Mouse (Mus musculus) kidney, embryonic 16.5 days (tissue): ENCODE data around the gene Gprin1. TPM values are rescaled to one million over a fixed set of nuclear protein-coding genes. Genes with fewer than 3 reads are reported as not detected.
A peak's percentile ranks its signal among the peaks of the same experiment; 100 is the strongest.
"Not testable (repeated sequence)": the region's sequence is repeated elsewhere in the genome, so short reads cannot be mapped to it uniquely, and the experiment has no call there.

Experiments used
- ATAC-seq: fragments of 200-750 bp; cut with Nextera tagmentation; 2 replicates; pipeline ENCODE4 v1.8.0; 2017; ENCODE audit warnings: moderate TSS enrichment; ENCODE audit not compliant: low FRiP score, low TSS enrichment
- H3K27ac ChIP-seq: fragments of 300-500 bp; sonication (generic); 2 replicates; pipeline ENCODE4 v1.5.1; 2014; ENCODE audit warnings: low read length
- H3K27me3 ChIP-seq: fragments of 300-500 bp; sonication (generic); 2 replicates; pipeline ENCODE4 v1.6.1; 2014; ENCODE audit warnings: low read length, control low read depth, mixed read lengths; ENCODE audit not compliant: insufficient read depth
- H3K36me3 ChIP-seq: fragments of 300-500 bp; sonication (generic); 2 replicates; pipeline ENCODE4 v1.6.1; 2014; ENCODE audit warnings: low read length, control low read depth, mixed read lengths; ENCODE audit not compliant: insufficient read depth
- H3K4me1 ChIP-seq: fragments of 300-500 bp; sonication (generic); 2 replicates; pipeline ENCODE4 v1.6.1; 2014; ENCODE audit warnings: low read length, control low read depth, mixed read lengths; ENCODE audit not compliant: insufficient read depth
- H3K4me2 ChIP-seq: fragments of 300-500 bp; sonication (generic); replicated peaks from 2 replicates; pipeline ENCODE4 v1.6.1; 2014; ENCODE audit warnings: low read depth, low read length
- H3K4me3 ChIP-seq: fragments of 300-500 bp; sonication (generic); 2 replicates; pipeline ENCODE4 v1.5.1; 2014; ENCODE audit warnings: mild to moderate bottlenecking, low read length
- H3K9ac ChIP-seq: fragments of 300-500 bp; sonication (generic); replicated peaks from 2 replicates; pipeline ENCODE4 v1.6.1; 2014; ENCODE audit warnings: low read length
- H3K9me3 ChIP-seq: fragments of 300-500 bp; sonication (generic); 2 replicates; pipeline ENCODE4 v1.6.1; 2016; ENCODE audit warnings: low read length, control low read depth
- WGBS: fragments of 180-500 bp; shearing (Covaris S2); extraction: QIAGEN DNeasy Blood & Tissue Kit; methylation state at CpG from one replicate; pipeline ENCODE4 v1.1.7; 2014; 5-methylcytosine and 5-hydroxymethylcytosine counted together
- polyA plus RNA-seq: library from polyadenylated mRNA; unstranded; fragments of >200 nt; fragmentation: Nextera tagmentation; extraction: Ambion mirVana; gene quantifications from 2 replicates; pipeline ENCODE4 v1.2.1, GENCODE M21; 2015

The Gprin1 gene
- polyA plus RNA-seq, 1 experiment from 2014 or later: 0.06 TPM

GRCm38 (mm10) chr13:54788740-54789560 lies 39.3 kb upstream of the Gprin1 start, which contains the start of gene Tspan17:
Tspan17 (plus strand) TSS chr13:54789377.
- peaks cover 19% of the 10 kb centered on the region for H3K27me3 ChIP-seq
- WGBS: 2% methylated on average over 42 of the region's 49 CpGs

GRCm38 (mm10) chr13:54787591-54787990 lies 37.9 kb upstream of the Gprin1 start:
- H3K4me2 ChIP-seq, H3K4me3 ChIP-seq, H3K9ac ChIP-seq, H3K4me1 ChIP-seq, H3K9me3 ChIP-seq, H3K27ac ChIP-seq, H3K36me3 ChIP-seq, ATAC-seq: not testable (repeated sequence)
- WGBS: 61% methylated on average over 2 of the region's 2 CpGs
- peaks cover 19% of the 10 kb centered on the region for H3K27me3 ChIP-seq

More at GRCm38 (mm10) chr13:54788740-54789560, 39.3 kb upstream of the Gprin1 start, which contains the start of gene Tspan17:
- no peaks in the 10 kb centered on the region for H3K36me3 ChIP-seq
- peak within 1 kb of the TSS; percentile 74 for H3K4me3 ChIP-seq
- H3K27ac ChIP-seq: 0 out of 2 replicates have a peak within 1 kb of the TSS, but pooled peaks have one; percentile 24
- no peaks in the 10 kb centered on the region for H3K9me3 ChIP-seq
- H3K4me1 ChIP-seq: peaks cover 8% of the 10 kb centered on the region; the same call in 1 of the 2 replicates
- ATAC-seq: peak; percentile 91
- H3K4me2 ChIP-seq: peak within 1 kb of the TSS; percentile 99
- H3K9ac ChIP-seq: peak within 1 kb of the TSS; percentile 64

- Histone ChIP-seq H3K9ac (no peak within 1 kb of the TSS), H3K4me3 (no peak within 1 kb of the TSS), H3K4me1 (no peaks in the 10 kb centered on the region), H3K27me3 (no peaks in the 10 kb centered on the region), H3K27ac (no peak within 1 kb of the TSS), H3K36me3 (no peaks in the 10 kb centered on the region), H3K9me3 (no peaks in the 10 kb centered on the region), H3K4me2 (no peak within 1 kb of the TSS)
- no peak for ATAC-seq
- WGBS: 91% methylated on average over 4 of the region's 4 CpGs
Measured at GRCm38 (mm10) chr13:54783698-54784097, 34.0 kb upstream of the Gprin1 start, which contains the start of gene Eif4e1b. Eif4e1b (plus strand) TSS chr13:54783998.

GRCm38 (mm10) chr13:54783235-54783634 lies 33.6 kb upstream of the Gprin1 start:
- H3K9me3 ChIP-seq: no peaks in the 10 kb centered on the region
- H3K27ac ChIP-seq: no peak overlapping the region
- 52% methylated on average over 2 of the region's 2 CpGs for WGBS
- no peak overlapping the region for H3K4me2 ChIP-seq
- no peak overlapping the region for H3K9ac ChIP-seq
- H3K27me3 ChIP-seq: no peaks in the 10 kb centered on the region
- no peak overlapping the region for H3K4me3 ChIP-seq
- H3K36me3 ChIP-seq: no peaks in the 10 kb centered on the region
- ATAC-seq: no peak
- no peaks in the 10 kb centered on the region for H3K4me1 ChIP-seq

GRCm38 (mm10) chr13:54781086-54781485 lies 31.4 kb upstream of the Gprin1 start:
- H3K27ac ChIP-seq: no peak overlapping the region
- no peak overlapping the region for H3K4me3 ChIP-seq
- WGBS: 81% methylated on average over 3 of the region's 3 CpGs
- H3K9ac ChIP-seq: no peak overlapping the region
- H3K4me2 ChIP-seq: no peak overlapping the region
- H3K4me1 ChIP-seq: no peaks in the 10 kb centered on the region
- no peak; the same call in 1 of the 2 replicates for ATAC-seq
- H3K9me3 ChIP-seq: no peaks in the 10 kb centered on the region
- H3K27me3 ChIP-seq: no peaks in the 10 kb centered on the region
- no peaks in the 10 kb centered on the region for H3K36me3 ChIP-seq

GRCm38 (mm10) chr13:54780592-54780991 lies 30.9 kb upstream of the Gprin1 start:
- no peaks in the 10 kb centered on the region for H3K9me3 ChIP-seq
- H3K36me3 ChIP-seq: no peaks in the 10 kb centered on the region
- no peaks in the 10 kb centered on the region for H3K27me3 ChIP-seq
- H3K27ac ChIP-seq: no peak overlapping the region
- 77% methylated on average over 3 of the region's 3 CpGs for WGBS
- H3K4me2 ChIP-seq: no peak overlapping the region
- no peaks in the 10 kb centered on the region for H3K4me1 ChIP-seq
- ATAC-seq: peak; percentile 31; the same call in 1 of the 2 replicates
- H3K9ac ChIP-seq: no peak overlapping the region
- no peak overlapping the region for H3K4me3 ChIP-seq

- 69% methylated on average over 4 of the region's 4 CpGs for WGBS
Measured at GRCm38 (mm10) chr13:54767012-54767411, 17.3 kb upstream of the Gprin1 start.

GRCm38 (mm10) chr13:54766192-54766768 lies 16.6 kb upstream of the Gprin1 start, which contains the start of gene Sncb:
Sncb (minus strand) TSS chr13:54766595.
- peak within 1 kb of the TSS; percentile 41 for H3K4me2 ChIP-seq
- ATAC-seq: 0 out of 2 replicates have a peak, but pooled peaks have one; percentile 54
- H3K9ac ChIP-seq: no peak within 1 kb of the TSS
- peaks cover 6% of the 10 kb centered on the region for H3K4me1 ChIP-seq
- H3K36me3 ChIP-seq: no peaks in the 10 kb centered on the region
- no peaks in the 10 kb centered on the region for H3K9me3 ChIP-seq
- H3K4me3 ChIP-seq: peak within 1 kb of the TSS; percentile 33
- no peak within 1 kb of the TSS for H3K27ac ChIP-seq
- peaks cover 53% of the 10 kb centered on the region for H3K27me3 ChIP-seq
- 2% methylated on average over 35 of the region's 35 CpGs for WGBS

More at GRCm38 (mm10) chr13:54767012-54767411, 17.3 kb upstream of the Gprin1 start:
- no peaks in the 10 kb centered on the region for H3K9me3 ChIP-seq
- no peak for ATAC-seq
- H3K27me3 ChIP-seq: peaks cover 48% of the 10 kb centered on the region
- H3K4me1 ChIP-seq: peaks cover 6% of the 10 kb centered on the region
- no peaks in the 10 kb centered on the region for H3K36me3 ChIP-seq
- H3K4me2 ChIP-seq: no peak overlapping the region
- H3K9ac ChIP-seq: no peak overlapping the region
- H3K4me3 ChIP-seq: no peak overlapping the region
- no peak overlapping the region for H3K27ac ChIP-seq

GRCm38 (mm10) chr13:54765281-54766191 lies 15.9 kb upstream of the Gprin1 start:
- H3K27me3 ChIP-seq: peaks cover 54% of the 10 kb centered on the region
- ATAC-seq: 0 out of 2 replicates have a peak, but pooled peaks have one; percentile 54
- no peaks in the 10 kb centered on the region for H3K9me3 ChIP-seq
- H3K36me3 ChIP-seq: no peaks in the 10 kb centered on the region
- no peak overlapping the region for H3K27ac ChIP-seq
- no peak overlapping the region for H3K9ac ChIP-seq
- H3K4me3 ChIP-seq: peak overlapping the region; percentile 33
- WGBS: 5% methylated on average over 44 of the region's 44 CpGs
- H3K4me1 ChIP-seq: peaks cover 6% of the 10 kb centered on the region
- peak overlapping the region; percentile 41 for H3K4me2 ChIP-seq
